Mouse (Mus musculus) ES-E14 (cell line): ENCODE measurements around the gene Sec23a.

Experiments
- CHD2 ChIP-seq: IDR thresholded peaks from 2 replicates; pipeline ENCODE4 v1.6.1; 2014; ENCODE audit warnings: mild to moderate bottlenecking, low read depth, low read length, inconsistent platforms
- HCFC1 ChIP-seq: IDR thresholded peaks from 2 replicates; pipeline ENCODE4 v1.6.1; 2012; ENCODE audit warnings: low read length, inconsistent platforms, borderline replicate concordance; ENCODE audit not compliant: insufficient read depth
- MAFK ChIP-seq: IDR thresholded peaks from 2 replicates; pipeline ENCODE4 v1.6.1; 2014; ENCODE audit warnings: mild to moderate bottlenecking, low read depth, low read length, inconsistent platforms; ENCODE audit not compliant: insufficient read depth
- ZNF384 ChIP-seq: IDR thresholded peaks from 2 replicates; pipeline ENCODE4 v1.6.1; 2012; ENCODE audit warnings: low read depth, low read length, inconsistent platforms

GRCm38 (mm10) chr12:59019891-59020290, 8.1 kb upstream of the Sec23a start:
- no peak for TF ChIP-seq CHD2
- no peak for TF ChIP-seq ZNF384
- no peak for TF ChIP-seq MAFK
- TF ChIP-seq HCFC1 = no peak
